In genomic region chr1:120170307-120170706, GRCm38 (mm10) we compare ENCODE assay signal across 27 mouse cellular contexts.
"Had no signal": no experiment of that assay in that cellular context is flagged by ENCODE, and none has a peak within 500 bp of the region (broad histone marks: within the 10 kb centered on the region; RNA-seq: fewer than 3 reads in every experiment).

No protein-coding gene starts in this region.

- H3K27me3 ChIP-seq: heart, embryonic 12.5 days; hindbrain, embryonic 12.5 days; intestine, embryonic 15.5 days; kidney, embryonic 15.5 days; limb, embryonic 12.5 days; liver, embryonic 13.5 days had no signal

- H3K4me1 ChIP-seq: heart, embryonic 10.5 days; hindbrain, embryonic 12.5 days; intestine, embryonic 15.5 days; kidney, embryonic 15.5 days; limb, embryonic 10.5 days; limb, embryonic 12.5 days; liver, embryonic 13.5 days had no signal

- H3K4me3 ChIP-seq: heart, embryonic 10.5 days; heart, embryonic 12.5 days; hindbrain, embryonic 10.5 days; hindbrain, embryonic 12.5 days; intestine, embryonic 15.5 days; kidney, embryonic 15.5 days; left cerebral cortex, adult 2 months; limb, embryonic 10.5 days; limb, embryonic 12.5 days; liver, embryonic 13.5 days had no signal

- H3K9ac ChIP-seq: heart, embryonic 12.5 days; hindbrain, embryonic 12.5 days; hindbrain, embryonic 14.5 days; intestine, embryonic 15.5 days; kidney, embryonic 15.5 days; limb, embryonic 12.5 days; liver, embryonic 13.5 days had no signal

- H3K27ac ChIP-seq: heart, embryonic 10.5 days; hindbrain, embryonic 10.5 days; hindbrain, embryonic 12.5 days; hindbrain, embryonic 14.5 days; intestine, embryonic 15.5 days; kidney, embryonic 15.5 days; kidney, postnatal 0 days; left cerebral cortex, adult 2 months; limb, embryonic 10.5 days; limb, embryonic 12.5 days; liver, embryonic 13.5 days had no signal

- H3K36me3 ChIP-seq: heart, embryonic 10.5 days; heart, embryonic 12.5 days; hindbrain, embryonic 10.5 days; hindbrain, embryonic 12.5 days; intestine, embryonic 15.5 days; kidney, embryonic 15.5 days; limb, embryonic 10.5 days; limb, embryonic 12.5 days; liver, embryonic 13.5 days had no signal

- ATAC-seq: hindbrain, embryonic 16.5 days; inflammation-experienced regulatory T-cells, adult 6 months; intestine, embryonic 15.5 days; intestine, postnatal 0 days had no signal

- DNase-seq: gastrocnemius, postnatal 14 days; gastrocnemius, postnatal 36 days; heart, adult 18-20 months; heart, postnatal 10 days; heart, postnatal 4 days; kidney, adult 18-20 months; kidney, adult 8-10 months; kidney, postnatal 14 days; kidney, postnatal 36 days; layer of hippocampus, adult 9-11 months; liver; liver, embryonic 13.5 days had no signal

- H3K4me2 ChIP-seq: heart, embryonic 12.5 days; hindbrain, embryonic 12.5 days; hindbrain, embryonic 14.5 days; intestine, embryonic 15.5 days; kidney, embryonic 15.5 days; limb, embryonic 12.5 days; liver, embryonic 11.5 days; liver, embryonic 13.5 days had no signal

- H3K9me3 ChIP-seq: heart, embryonic 10.5 days; heart, embryonic 12.5 days; hindbrain, embryonic 10.5 days; hindbrain, embryonic 12.5 days; intestine, embryonic 15.5 days; kidney, embryonic 15.5 days; limb, embryonic 10.5 days; limb, embryonic 12.5 days; liver, embryonic 13.5 days had no signal
